Mouse (Mus musculus) thymus, adult 2 months (tissue): ENCODE measurements around the gene Tmem132b. TPM values are rescaled to one million over a fixed set of nuclear protein-coding genes. Genes with fewer than 3 reads are reported as not detected.

Experiments used
- DNase-seq: peaks from one replicate; pipeline ENCODE4 v3.0.0; 2021
- H3K27ac ChIP-seq: fragments of 200-500 bp; 2 replicates; pipeline ENCODE4 v1.5.1; 2012; ENCODE audit warnings: low read length, control low read depth; ENCODE audit not compliant: control insufficient read depth, insufficient read depth
- H3K27me3 ChIP-seq: fragments of 200-500 bp; 2 replicates; pipeline ENCODE4 v1.6.1; 2012; ENCODE audit warnings: mild to moderate bottlenecking, low read length, moderate library complexity, mixed read lengths; ENCODE audit not compliant: control insufficient read depth, insufficient read depth
- H3K36me3 ChIP-seq: fragments of 200-500 bp; 2 replicates; pipeline ENCODE4 v1.6.1; 2012; ENCODE audit warnings: mild to moderate bottlenecking, low read length, moderate library complexity; ENCODE audit not compliant: control insufficient read depth, insufficient read depth
- H3K4me1 ChIP-seq: fragments of 200-500 bp; replicated peaks from 2 replicates; pipeline ENCODE4 v1.6.1; 2012; ENCODE audit warnings: low read length; ENCODE audit not compliant: control insufficient read depth, insufficient read depth
- H3K4me3 ChIP-seq: fragments of 200-500 bp; 2 replicates; pipeline ENCODE4 v1.5.1; 2012; ENCODE audit warnings: mild to moderate bottlenecking, low read length, control low read depth, moderate library complexity; ENCODE audit not compliant: control insufficient read depth, insufficient read depth
- CTCF ChIP-seq: fragments of 200-500 bp; IDR thresholded peaks from 2 replicates; pipeline ENCODE4 v1.5.1; 2012; ENCODE audit warnings: mild to moderate bottlenecking, control low read depth, low read length, moderate library complexity, borderline replicate concordance; ENCODE audit not compliant: control insufficient read depth, poor library complexity, insufficient read depth; ENCODE audit errors: extremely low read depth
- POLR2A ChIP-seq: fragments of 200-500 bp; IDR thresholded peaks from 2 replicates; pipeline ENCODE4 v1.6.1; 2012; ENCODE audit warnings: mild to moderate bottlenecking, low read length, control low read depth, moderate library complexity; ENCODE audit not compliant: control insufficient read depth, poor library complexity, insufficient read depth; ENCODE audit errors: extremely low read depth
- WGBS: fragments of 180-500 bp; shearing (Covaris S2); methylation state at CpG from one replicate; pipeline ENCODE4 v1.1.7; 2018; 5-methylcytosine and 5-hydroxymethylcytosine counted together
- polyA plus RNA-seq: library from polyadenylated mRNA; depleted of rRNA; stranded (reverse); fragments of >200 nt; gene quantifications from 2 replicates; pipeline ENCODE4 v1.2.3, GENCODE M21; 2012; rRNA removed

Gene Tmem132b
- polyA plus RNA-seq, result 0.09 and 0.15 TPM in 2 replicates

GRCm38 (mm10) chr5:125531634-125532033, at the start of gene Tmem132b:
Tmem132b (plus strand) TSS chr5:125531774.
- Histone ChIP-seq H3K4me3 (no peak within 1 kb of the TSS), H3K36me3 (no peaks in the 10 kb centered on the region), H3K27me3 (peaks cover 12% of the 10 kb centered on the region; the same call in 1 of the 2 replicates), H3K4me1 (no peaks in the 10 kb centered on the region; the same call in 1 of the 2 replicates), H3K27ac (no peak within 1 kb of the TSS)
- TF ChIP-seq CTCF, result no peak
- no peak for TF ChIP-seq POLR2A
- WGBS, result 5% methylated on average over 25 of the region's 25 CpGs
- DNase-seq, result no peak

GRCm38 (mm10) chr5:125482474-125482873, 49.1 kb upstream of the Tmem132b start:
- WGBS, result 97% methylated on average over 7 of the region's 7 CpGs
- no peak for TF ChIP-seq POLR2A
- TF ChIP-seq CTCF, result no peak
- Histone ChIP-seq H3K36me3 (peaks cover 4% of the 10 kb centered on the region), H3K4me1 (0 out of 2 replicates have a peak, but pooled peaks cover 2% of the 10 kb centered on the region), H3K27me3 (no peaks in the 10 kb centered on the region), H3K27ac (no peak overlapping the region), H3K4me3 (no peak overlapping the region)
- no peak for DNase-seq

DNA sequence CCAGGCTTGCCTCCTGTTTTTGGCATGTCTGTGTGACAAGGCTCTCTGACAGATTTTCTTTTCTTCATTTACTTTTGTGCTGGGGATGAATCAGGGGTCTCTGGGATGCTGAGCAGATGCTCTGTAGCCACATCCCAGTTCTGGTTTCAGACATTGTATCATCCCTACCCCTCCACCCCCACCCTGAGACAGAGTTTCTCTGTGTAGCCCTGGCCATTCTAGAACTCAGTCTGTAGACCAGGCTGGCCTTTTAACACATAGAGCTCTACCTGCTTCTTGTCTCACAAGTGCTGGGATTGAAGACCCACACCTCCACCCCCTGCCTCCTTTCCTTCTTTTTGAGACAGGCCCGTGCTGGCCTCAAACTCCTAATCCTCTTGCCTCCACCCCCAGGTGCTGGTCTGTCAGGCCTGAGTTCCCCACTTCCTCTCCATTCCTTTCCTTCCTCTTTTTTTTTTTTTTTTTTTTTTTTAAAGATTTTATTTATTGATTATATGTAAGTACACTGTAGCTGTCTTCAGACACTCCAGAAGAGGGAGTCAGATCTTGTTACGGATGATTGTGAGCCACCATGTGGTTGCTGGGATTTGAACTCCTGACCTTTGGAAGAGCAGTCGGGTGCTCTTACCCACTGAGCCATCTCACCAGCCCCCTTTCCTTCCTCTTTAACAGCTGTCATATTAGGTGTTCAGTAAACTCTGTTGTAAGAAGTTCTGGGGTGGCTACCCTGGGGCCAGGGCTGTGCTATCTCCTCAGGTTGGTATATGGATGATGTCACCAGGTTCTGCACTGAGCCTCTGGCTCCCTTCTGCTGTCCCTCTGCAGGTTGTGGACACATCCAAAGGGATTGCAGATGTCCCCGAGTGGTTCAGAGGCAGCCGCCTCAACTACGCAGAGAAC, 47.6 kb upstream of the Tmem132b start:
- peaks cover 4% of the 10 kb centered on the region for H3K36me3 ChIP-seq
- no peaks in the 10 kb centered on the region for H3K27me3 ChIP-seq
- no peak overlapping the region for H3K27ac ChIP-seq
- H3K4me1 ChIP-seq, result no peaks in the 10 kb centered on the region
- no peak overlapping the region for H3K4me3 ChIP-seq
- TF ChIP-seq POLR2A, result no peak
- no peak for TF ChIP-seq CTCF
- WGBS, result 69% methylated on average over 6 of the region's 6 CpGs
- DNase-seq, result no peak

DNA sequence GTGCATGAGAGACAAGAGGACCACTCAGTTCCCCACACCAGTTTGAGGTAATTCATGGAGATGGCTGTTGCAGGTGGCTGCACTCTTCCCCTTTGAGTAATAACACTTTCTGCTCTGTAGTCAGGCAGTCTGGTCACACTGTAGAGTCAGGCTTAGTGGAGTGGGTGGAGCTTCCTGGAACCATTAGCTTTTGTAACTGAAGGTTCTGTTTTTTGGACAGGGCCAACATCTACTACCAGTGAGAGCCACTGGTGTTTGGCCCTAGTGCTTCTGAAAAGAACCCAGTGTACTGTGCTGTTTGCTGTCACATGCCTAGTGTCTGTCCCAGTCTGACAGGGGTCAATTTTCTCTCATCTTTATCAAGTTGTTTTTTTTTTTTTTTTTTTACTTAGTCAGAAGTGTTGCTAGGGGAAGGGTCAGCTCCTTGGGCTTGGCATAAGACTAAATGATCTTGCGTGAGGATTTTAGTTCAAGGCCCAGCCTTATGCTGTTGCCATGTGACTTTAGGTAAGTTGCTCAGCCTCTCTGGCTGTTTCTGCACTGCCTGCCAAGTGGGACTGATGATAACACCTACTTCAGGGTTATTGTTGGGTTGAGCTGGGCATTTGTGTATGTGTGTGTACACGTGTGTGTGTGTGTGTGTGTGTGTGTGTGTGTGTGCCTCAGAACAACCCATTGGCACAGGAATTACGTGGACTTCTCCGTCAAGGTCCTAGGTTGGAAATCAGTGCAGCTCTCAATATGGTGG, 46.4 kb upstream of the Tmem132b start:
- no peak overlapping the region for H3K27ac ChIP-seq

GRCm38 (mm10) chr5:125486088-125486487, 45.5 kb upstream of the Tmem132b start:
- Histone ChIP-seq H3K36me3 (peaks cover 10% of the 10 kb centered on the region), H3K27ac (no peak overlapping the region), H3K4me3 (no peak overlapping the region), H3K27me3 (no peaks in the 10 kb centered on the region), H3K4me1 (peaks cover 6% of the 10 kb centered on the region)
- WGBS, result 100% methylated on average over 1 of the region's 1 CpGs
- TF ChIP-seq CTCF (no peak), POLR2A (no peak)
- DNase-seq, result no peak

More for the DNA sequence above, 46.4 kb upstream of the Tmem132b start:
- Histone ChIP-seq H3K27me3 (no peaks in the 10 kb centered on the region), H3K36me3 (peaks cover 10% of the 10 kb centered on the region), H3K4me3 (no peak overlapping the region), H3K4me1 (peaks cover 6% of the 10 kb centered on the region)
- TF ChIP-seq POLR2A (no peak), CTCF (no peak)
- WGBS, result 96% methylated on average over 4 of the region's 4 CpGs
- DNase-seq, result no peak

- DNase-seq, result no peak
- TF ChIP-seq POLR2A (no peak), CTCF (no peak)
- peaks cover 6% of the 10 kb centered on the region for H3K4me1 ChIP-seq
- H3K36me3 ChIP-seq, result peaks cover 10% of the 10 kb centered on the region
- no peak overlapping the region for H3K4me3 ChIP-seq
- no peak overlapping the region for H3K27ac ChIP-seq
- no peaks in the 10 kb centered on the region for H3K27me3 ChIP-seq
- 94% methylated on average over 11 of the region's 11 CpGs for whole genome bisulfite sequencing
Measured at GRCm38 (mm10) chr5:125487375-125488115, 44.0 kb upstream of the Tmem132b start.
